Mouse (Mus musculus) c-Kit-positive CD71-positive TER-119-positive erythroid progenitor cells, embryonic 14.5 days (primary cell): ENCODE data around the gene Ephb2.

Experiments
- DNase-seq: peaks from one replicate; pipeline ENCODE4 v3.0.0-alpha.2; 2013; ENCODE audit warnings: low spot score

The Ephb2 gene

GRCm38 (mm10) chr4:136600536-136600935 lies 235.3 kb downstream of the Ephb2 start:
- no peak for DNase-seq

GRCm38 (mm10) chr4:136599869-136600268 lies 235.9 kb downstream of the Ephb2 start:
- DNase-seq = no peak

DNA sequence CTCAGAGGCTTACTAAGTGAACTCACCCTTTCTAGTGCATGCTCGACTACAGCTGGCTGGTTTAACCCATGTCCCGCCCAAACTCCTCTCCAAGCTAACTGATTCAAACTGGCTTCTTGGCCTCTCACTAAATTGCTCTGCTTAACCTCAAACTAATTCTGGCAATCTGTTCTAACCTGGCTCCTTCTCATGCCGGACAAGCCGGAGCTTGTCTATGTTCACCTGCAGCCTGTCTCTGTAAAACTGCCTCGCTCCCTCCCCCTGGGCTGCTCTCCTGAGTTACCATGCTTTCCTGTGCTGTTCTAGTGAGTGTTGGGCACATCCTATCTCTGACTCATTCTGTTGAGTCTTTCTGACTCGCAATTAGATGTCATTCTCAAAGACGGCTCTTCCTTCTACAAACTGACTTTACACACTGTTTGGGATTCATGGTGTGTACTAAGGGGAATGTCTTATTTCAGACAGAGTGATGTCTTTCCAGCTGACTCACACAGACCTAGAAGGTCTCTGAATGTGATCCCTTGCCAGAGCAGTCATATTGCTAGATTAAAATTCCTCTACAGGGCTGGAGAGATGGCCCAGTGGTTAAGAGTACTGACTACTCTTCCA lies 237.4 kb downstream of the Ephb2 start:
- no peak for DNase-seq
